Mouse (Mus musculus) adrenal gland, adult 8-10 months (tissue): ENCODE results near the gene Olfr853. TPM values are rescaled to one million over a fixed set of nuclear protein-coding genes. Genes with fewer than 3 reads are reported as not detected.

Experiments
- DNase-seq: peaks from one replicate; pipeline ENCODE4 v3.0.0; 2022
- total RNA-seq, 4 experiments: library from RNA; stranded (reverse); gene quantifications; 2 replicates each; pipeline ENCODE4 v1.2.4; 2022

Gene Olfr853
- total RNA-seq = not detected

DNA sequence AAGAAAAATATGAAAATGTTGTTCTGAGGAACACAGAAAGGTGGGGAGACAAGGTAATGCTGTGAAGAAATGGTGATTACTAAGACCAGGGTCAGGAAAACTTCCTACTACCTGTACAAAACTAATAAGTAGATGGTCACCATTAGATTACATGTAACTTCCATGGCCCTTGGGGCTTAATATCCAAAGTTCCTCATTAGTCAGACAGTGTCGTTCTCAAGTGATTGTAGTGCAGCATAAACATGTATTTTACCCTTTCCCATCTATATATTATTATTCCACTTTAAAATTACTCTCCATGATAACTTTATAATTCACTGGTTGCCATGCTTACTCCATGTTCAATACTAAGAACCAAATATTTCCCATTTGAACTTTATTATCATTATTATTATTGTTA is at the start of gene Olfr853:
Gene Olfr853 (minus strand): TSS at position 101 of the 400 bp plus-strand sequence.
- no peak for DNase-seq

DNA sequence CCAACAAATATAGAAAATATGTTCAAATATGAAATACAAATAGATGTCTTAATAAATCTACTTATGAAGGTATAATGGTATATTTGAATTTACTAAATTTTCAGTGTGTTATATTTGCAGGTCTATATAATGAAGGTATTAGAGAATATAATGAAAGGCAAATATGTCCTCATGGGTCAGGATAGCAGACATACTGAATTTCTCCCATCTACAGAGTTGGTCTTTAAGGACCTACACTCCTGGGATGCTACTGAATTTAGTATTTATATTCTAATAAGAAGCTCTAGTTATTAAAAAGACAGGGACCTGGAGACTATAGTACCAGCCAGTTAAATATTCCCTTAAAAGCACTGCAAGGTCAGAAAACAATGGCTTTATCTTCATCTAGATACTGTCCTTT is 41.4 kb upstream of the Olfr853 start, which contains the start of gene Olfr855:
Gene Olfr855 (plus strand): TSS at position 301 of the 400 bp plus-strand sequence.
- DNase-seq = no peak

DNA sequence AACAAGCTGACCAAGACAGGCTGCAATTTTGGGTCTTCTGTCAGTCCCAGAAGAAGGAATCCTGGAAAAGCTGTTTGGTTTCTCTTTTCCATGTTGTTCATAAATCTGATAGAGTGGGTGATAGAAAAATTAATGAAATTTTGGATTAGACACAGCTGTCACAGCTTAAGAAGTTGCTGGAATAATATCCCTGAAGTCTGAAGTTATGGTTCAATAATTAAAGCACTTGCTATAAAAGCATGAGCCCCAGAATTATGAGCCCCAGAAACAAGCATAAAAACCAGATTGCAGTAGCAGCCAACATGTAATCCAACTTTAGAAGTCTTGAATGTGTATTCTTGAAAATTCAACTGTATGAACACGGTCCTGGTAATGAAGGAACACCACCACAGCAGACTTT is 26.4 kb upstream of the Olfr853 start, which contains the start of gene Olfr854:
Gene Olfr854 (minus strand): TSS at position 101 of the 400 bp plus-strand sequence.
- DNase-seq = no peak

DNA sequence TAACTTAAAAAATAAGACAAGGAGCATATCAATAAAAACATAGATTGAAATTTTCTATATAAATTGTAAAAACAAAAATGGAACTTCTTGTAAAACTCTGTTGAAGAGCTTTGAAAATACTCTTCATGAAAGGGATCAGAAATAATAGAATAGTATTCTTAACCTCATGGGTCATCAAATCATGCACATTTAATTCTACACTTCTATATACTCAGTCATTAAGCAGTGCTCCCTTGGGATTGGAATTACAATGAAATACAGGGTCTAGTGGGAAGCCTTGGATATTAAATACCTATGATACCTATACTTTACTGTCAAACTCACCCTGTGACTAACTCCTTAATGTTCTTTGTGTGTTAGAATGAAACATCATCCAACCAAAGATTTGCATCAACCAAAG is 47.9 kb downstream of the Olfr853 start, which contains the start of gene Olfr851:
Gene Olfr851 (plus strand): TSS at position 301 of the 400 bp plus-strand sequence.
- no peak for DNase-seq

Other genes starting within 250 kb of the Olfr853 start
- gene Olfr844, start 224.7 kb downstream of the Olfr853 start, total RNA-seq = not detected
- gene Olfr845, start 204.6 kb downstream of the Olfr853 start, total RNA-seq = not detected
- gene Olfr846, start 177.1 kb downstream of the Olfr853 start, total RNA-seq = not detected
- gene Olfr847, start 162.4 kb downstream of the Olfr853 start, total RNA-seq = not detected
- gene Olfr849, start 100.8 kb downstream of the Olfr853 start, total RNA-seq = not detected
- gene Olfr850, start 62.8 kb downstream of the Olfr853 start, total RNA-seq = not detected
- not detected for gene Olfr851, start 47.8 kb downstream of the Olfr853 start, total RNA-seq
- gene Olfr854, start 26.3 kb upstream of the Olfr853 start, total RNA-seq = not detected
- not detected for gene Olfr855, start 41.5 kb upstream of the Olfr853 start, total RNA-seq
- 10 to 100 TPM; 23.0 to 33.8 (median 26.1) TPM for gene Zfp317, start 81.0 kb upstream of the Olfr853 start, total RNA-seq
- gene Olfr857, start 168.4 kb upstream of the Olfr853 start, total RNA-seq = under 1 TPM in 1 of 4 experiments, not detected in 3; 0.17 TPM
- not detected for gene Olfr58, start 239.2 kb upstream of the Olfr853 start, total RNA-seq